17 mouse cellular contexts compared by ENCODE assay signal in the genomic region with DNA sequence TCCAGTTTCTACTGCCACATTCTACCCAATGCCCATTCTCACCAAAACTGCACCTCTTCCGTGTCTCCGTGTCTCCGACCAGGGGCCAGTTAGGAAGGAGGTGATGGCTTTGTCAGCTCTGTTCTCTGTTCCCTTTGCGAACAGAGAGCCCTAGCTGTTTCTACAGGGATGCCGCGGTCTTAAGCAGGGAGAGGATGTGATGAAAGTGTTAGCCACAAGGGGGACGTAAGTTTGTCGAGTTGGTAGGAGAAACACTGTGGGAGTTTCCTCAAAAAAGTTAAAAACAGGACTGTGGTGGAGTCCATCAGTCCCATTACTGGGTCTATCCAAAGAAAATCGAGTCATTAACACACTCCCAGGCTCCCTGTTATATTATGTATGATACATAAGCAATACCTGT.
DNase-seq lines count a peak whose midpoint lies in the region; ATAC-seq and TF ChIP-seq lines count a peak whose summit lies in the region.
"Had no signal": no experiment of that assay in that cellular context is flagged by ENCODE, and none has a peak within 500 bp of the region (broad histone marks: within the 10 kb centered on the region; RNA-seq: fewer than 3 reads in every experiment).

No protein-coding gene starts in this region.

- no peak overlapping the region for H3K4me3 ChIP-seq in heart, adult 2 months
- H3K4me3 ChIP-seq in midbrain, embryonic 11.5 days (ENCODE audit: low read depth, low read length): no peak overlapping the region
- H3K4me3 ChIP-seq in midbrain, embryonic 10.5 days: no peak overlapping the region
- no peak overlapping the region for H3K4me3 ChIP-seq in limb, embryonic 10.5 days
- H3K4me3 ChIP-seq: embryonic facial prominence, embryonic 12.5 days; forebrain, embryonic 15.5 days; hindbrain, embryonic 10.5 days; liver, embryonic 13.5 days; midbrain, embryonic 12.5 days; neural tube, embryonic 13.5 days had no signal

- 75% methylated on average over 9 of the region's 9 CpGs for WGBS in heart, adult 2 months
- WGBS in midbrain, embryonic 11.5 days: 48% methylated on average over 9 of the region's 9 CpGs
- 47% methylated on average over 9 of the region's 9 CpGs for WGBS in midbrain, embryonic 10.5 days
- 59% methylated on average over 9 of the region's 9 CpGs for WGBS in limb, embryonic 10.5 days

- peaks cover 10% of the 10 kb centered on the region for H3K36me3 ChIP-seq in heart, adult 2 months (ENCODE audit: control insufficient read depth, insufficient read depth, low read length)
- no peaks in the 10 kb centered on the region for H3K36me3 ChIP-seq in midbrain, embryonic 11.5 days (ENCODE audit: control insufficient read depth, insufficient read depth, low read length)
- no peaks in the 10 kb centered on the region for H3K36me3 ChIP-seq in midbrain, embryonic 10.5 days
- H3K36me3 ChIP-seq in limb, embryonic 10.5 days: peaks cover 17% of the 10 kb centered on the region
- H3K36me3 ChIP-seq: embryonic facial prominence, embryonic 12.5 days; forebrain, embryonic 15.5 days; G1E; hindbrain, embryonic 10.5 days; liver, embryonic 13.5 days; midbrain, embryonic 12.5 days; neural tube, embryonic 13.5 days had no signal

- TF ChIP-seq POLR2A in heart, adult 2 months (IDR thresholded peaks at IDR 0.05; ENCODE audit: insufficient read depth, low read depth, low read length): no peak

- no peak overlapping the region for H3K27ac ChIP-seq in heart, adult 2 months
- no peak overlapping the region for H3K27ac ChIP-seq in midbrain, embryonic 11.5 days (ENCODE audit: low read depth, low read length)
- H3K27ac ChIP-seq in midbrain, embryonic 10.5 days (replicated peaks): no peak overlapping the region
- no peak overlapping the region for H3K27ac ChIP-seq in limb, embryonic 10.5 days
- H3K27ac ChIP-seq: embryonic facial prominence, embryonic 12.5 days; forebrain, embryonic 15.5 days; hindbrain, embryonic 10.5 days; liver, embryonic 13.5 days; midbrain, embryonic 12.5 days; neural tube, embryonic 13.5 days had no signal

- intact Hi-C loops in heart, adult 2 months (cut with DNase I): no loop called here

- TF ChIP-seq EP300 in heart, adult 2 months (IDR thresholded peaks at IDR 0.05; ENCODE audit: insufficient read depth, low read depth, low read length): no peak

- no peaks in the 10 kb centered on the region for H3K9me3 ChIP-seq in midbrain, embryonic 11.5 days (ENCODE audit: control insufficient read depth, low read length)
- H3K9me3 ChIP-seq in midbrain, embryonic 10.5 days (replicated peaks): no peaks in the 10 kb centered on the region
- no peaks in the 10 kb centered on the region for H3K9me3 ChIP-seq in limb, embryonic 10.5 days (replicated peaks)
- H3K9me3 ChIP-seq: embryonic facial prominence, embryonic 12.5 days; forebrain, embryonic 15.5 days; hindbrain, embryonic 10.5 days; liver, embryonic 13.5 days; midbrain, embryonic 12.5 days; neural tube, embryonic 13.5 days had no signal

- no peak overlapping the region for H3K4me2 ChIP-seq in midbrain, embryonic 11.5 days
- H3K4me2 ChIP-seq: embryonic facial prominence, embryonic 12.5 days; forebrain, embryonic 15.5 days; liver, embryonic 13.5 days; midbrain, embryonic 12.5 days; neural tube, embryonic 13.5 days had no signal

- H3K4me1 ChIP-seq in heart, adult 2 months (ENCODE audit: control insufficient read depth, insufficient read depth, low read length): peaks cover 7% of the 10 kb centered on the region
- 0 out of 2 replicates have a peak, but pooled peaks cover 1% of the 10 kb centered on the region for H3K4me1 ChIP-seq in midbrain, embryonic 11.5 days (ENCODE audit: control insufficient read depth, insufficient read depth, low read length)
- H3K4me1 ChIP-seq in midbrain, embryonic 10.5 days: peaks cover 9% of the 10 kb centered on the region; the same call in 1 of the 2 replicates
- peaks cover 45% of the 10 kb centered on the region for H3K4me1 ChIP-seq in limb, embryonic 10.5 days
- H3K4me1 ChIP-seq: midbrain, embryonic 12.5 days had no signal

- H3K79me2 ChIP-seq in heart, adult 2 months (replicated peaks; ENCODE audit: control insufficient read depth, insufficient read depth, low read length): no peaks in the 10 kb centered on the region

- ATAC-seq in midbrain, embryonic 11.5 days (ENCODE audit: low FRiP score): no peak
- ATAC-seq in common myeloid progenitor, adult 5-6 weeks (replicated peaks; ENCODE audit: low read depth, poor library complexity, severe bottlenecking): peak; percentile 63; the same call in 1 of the 2 replicates
- ATAC-seq: forebrain, embryonic 15.5 days had no signal

- TF ChIP-seq CTCF in heart, adult 2 months (IDR thresholded peaks at IDR 0.05): peak; percentile 28

- DNase-seq in heart, adult 2 months: no peak
- no peak for DNase-seq in heart, adult 18-20 months
- peak; percentile 65 for DNase-seq in midbrain, embryonic 11.5 days (ENCODE audit: low spot score, missing footprints)
- no peak for DNase-seq in midbrain, embryonic 10.5 days (ENCODE audit: low spot score)
- peak; percentile 33 for DNase-seq in thymus, postnatal 4 days
- no peak for DNase-seq in cerebellum, adult 11 months
- DNase-seq in limb, embryonic 10.5 days (ENCODE audit: low spot score): no peak
- DNase-seq: cerebellum, adult 8-10 months; kidney, adult 9 months; liver, embryonic 13.5 days had no signal

- H3K27me3 ChIP-seq in heart, adult 2 months (ENCODE audit: control insufficient read depth, insufficient read depth, low read length): no peaks in the 10 kb centered on the region
- no peaks in the 10 kb centered on the region for H3K27me3 ChIP-seq in midbrain, embryonic 11.5 days (ENCODE audit: control insufficient read depth, insufficient read depth, low read length)
- no peaks in the 10 kb centered on the region for H3K27me3 ChIP-seq in midbrain, embryonic 10.5 days (ENCODE audit: low read depth, poor library complexity, severe bottlenecking)
- no peaks in the 10 kb centered on the region for H3K27me3 ChIP-seq in limb, embryonic 10.5 days (ENCODE audit: low read depth, poor library complexity, severe bottlenecking)
- H3K27me3 ChIP-seq: embryonic facial prominence, embryonic 12.5 days; forebrain, embryonic 15.5 days; liver, embryonic 13.5 days; midbrain, embryonic 12.5 days; neural tube, embryonic 13.5 days had no signal

- H3K9ac ChIP-seq in heart, adult 2 months (ENCODE audit: low read depth, low read length): no peak overlapping the region
- no peak overlapping the region for H3K9ac ChIP-seq in midbrain, embryonic 11.5 days (ENCODE audit: low read length)
- H3K9ac ChIP-seq: embryonic facial prominence, embryonic 12.5 days; forebrain, embryonic 15.5 days; liver, embryonic 13.5 days; midbrain, embryonic 12.5 days; neural tube, embryonic 13.5 days had no signal

Comparison
In these comparisons a context has a peak if more than half of its experiments do, and no peak if none do; other contexts are left out.
1. DNase-seq: peak in midbrain, embryonic 11.5 days (single experiment) and thymus, postnatal 4 days (single experiment); none in heart, adult 2 months (0 of 2), heart, adult 18-20 months (0 of 2), midbrain, embryonic 10.5 days (single experiment), cerebellum, adult 11 months (single experiment) and limb, embryonic 10.5 days (single experiment).